8 mouse cellular contexts compared by ENCODE assay signal in genomic region chr11:77930751-77931540, GRCm38 (mm10). TPM values are rescaled to one million over a fixed set of nuclear protein-coding genes. Genes with fewer than 3 reads are reported as not detected.
DNase-seq lines count a peak whose midpoint lies in the region; ATAC-seq and TF ChIP-seq lines count a peak whose summit lies in the region.
"Had no signal": no experiment of that assay in that cellular context is flagged by ENCODE, and none has a peak within 500 bp of the region (broad histone marks: within the 10 kb centered on the region; RNA-seq: fewer than 3 reads in every experiment).

Sez6 (plus strand) TSS chr11:77930800.

- peak; percentile 67 for DNase-seq in c-Kit-positive CD71-negative TER-119-negative erythroid progenitor cells, embryonic 14.5 days (ENCODE audit: low read depth)
- peak; percentile 22 for DNase-seq in liver, adult 2 months (ENCODE audit: extremely low read depth, low read depth, low spot score)
- peak; percentile 85 for DNase-seq in neural tube, embryonic 10.5 days (ENCODE audit: extremely low spot score, low spot score)

- TF ChIP-seq CTCF in liver, adult 2 months (IDR thresholded peaks at IDR 0.05; ENCODE audit: low read depth, low read length) = no peak

- no peaks in the 10 kb centered on the region for H3K79me2 ChIP-seq in liver, adult 2 months (ENCODE audit: control insufficient read depth, insufficient read depth, low read length)

- H3K9me3 ChIP-seq in embryonic facial prominence, embryonic 15.5 days (replicated peaks) = no peaks in the 10 kb centered on the region
- H3K9me3 ChIP-seq in heart, embryonic 11.5 days (replicated peaks; ENCODE audit: control insufficient read depth, low read length) = no peaks in the 10 kb centered on the region
- no peaks in the 10 kb centered on the region for H3K9me3 ChIP-seq in kidney, embryonic 16.5 days (ENCODE audit: low read length)
- H3K9me3 ChIP-seq in stomach, embryonic 14.5 days (ENCODE audit: control insufficient read depth, low read depth, low read length) = no peaks in the 10 kb centered on the region

- H3K4me2 ChIP-seq in embryonic facial prominence, embryonic 15.5 days (replicated peaks) = peak within 1 kb of the TSS; percentile 99
- peak within 1 kb of the TSS; percentile 95 for H3K4me2 ChIP-seq in heart, embryonic 11.5 days
- peak within 1 kb of the TSS; percentile 95 for H3K4me2 ChIP-seq in kidney, embryonic 16.5 days (replicated peaks; ENCODE audit: low read depth, low read length)
- H3K4me2 ChIP-seq in stomach, embryonic 14.5 days (replicated peaks; ENCODE audit: low read depth, low read length) = peak within 1 kb of the TSS; percentile 99

- H3K9ac ChIP-seq in embryonic facial prominence, embryonic 15.5 days = no peak within 1 kb of the TSS
- no peak within 1 kb of the TSS for H3K9ac ChIP-seq in heart, embryonic 11.5 days (ENCODE audit: low read depth, low read length)
- no peak within 1 kb of the TSS for H3K9ac ChIP-seq in kidney, embryonic 16.5 days (replicated peaks; ENCODE audit: low read length)
- H3K9ac ChIP-seq in liver, adult 2 months (ENCODE audit: low read depth, low read length) = no peak within 1 kb of the TSS
- H3K9ac ChIP-seq in stomach, embryonic 14.5 days (replicated peaks; ENCODE audit: low read depth, low read length) = no peak within 1 kb of the TSS

- TF ChIP-seq POLR2A in liver, adult 2 months (IDR thresholded peaks at IDR 0.05; ENCODE audit: extremely low read depth, insufficient read depth, low read length) = no peak

- peak within 1 kb of the TSS; percentile 51 for H3K4me3 ChIP-seq in embryonic facial prominence, embryonic 15.5 days (replicated peaks)
- peak within 1 kb of the TSS; percentile 50 for H3K4me3 ChIP-seq in heart, embryonic 11.5 days (ENCODE audit: low read depth, low read length)
- peak within 1 kb of the TSS; percentile 54 for H3K4me3 ChIP-seq in kidney, embryonic 16.5 days (ENCODE audit: low read length)
- peak within 1 kb of the TSS; percentile 52; the same call in 1 of the 2 replicates for H3K4me3 ChIP-seq in liver, adult 2 months (ENCODE audit: insufficient read depth, low read depth, low read length)
- peak within 1 kb of the TSS; percentile 42 for H3K4me3 ChIP-seq in stomach, embryonic 14.5 days (ENCODE audit: low read depth, low read length)

- no peaks in the 10 kb centered on the region for H3K36me3 ChIP-seq in embryonic facial prominence, embryonic 15.5 days
- no peaks in the 10 kb centered on the region for H3K36me3 ChIP-seq in heart, embryonic 11.5 days (ENCODE audit: control insufficient read depth, insufficient read depth, low read length)
- no peaks in the 10 kb centered on the region for H3K36me3 ChIP-seq in kidney, embryonic 16.5 days (ENCODE audit: insufficient read depth, low read length)
- H3K36me3 ChIP-seq in liver, adult 2 months (ENCODE audit: control insufficient read depth, insufficient read depth, low read length) = no peaks in the 10 kb centered on the region
- H3K36me3 ChIP-seq in stomach, embryonic 14.5 days (ENCODE audit: control insufficient read depth, insufficient read depth, low read length) = no peaks in the 10 kb centered on the region

- H3K4me1 ChIP-seq in embryonic facial prominence, embryonic 15.5 days = peaks cover 18% of the 10 kb centered on the region
- peaks cover 9% of the 10 kb centered on the region for H3K4me1 ChIP-seq in heart, embryonic 11.5 days (ENCODE audit: control insufficient read depth, insufficient read depth, low read length)
- peaks cover 12% of the 10 kb centered on the region for H3K4me1 ChIP-seq in kidney, embryonic 16.5 days (ENCODE audit: insufficient read depth, low read length)
- H3K4me1 ChIP-seq in liver, adult 2 months (ENCODE audit: control insufficient read depth, insufficient read depth, low read length) = 0 out of 2 replicates have a peak, but pooled peaks cover 2% of the 10 kb centered on the region
- peaks cover 7% of the 10 kb centered on the region; the same call in 1 of the 2 replicates for H3K4me1 ChIP-seq in stomach, embryonic 14.5 days (ENCODE audit: control insufficient read depth, insufficient read depth, low read length)

- peaks cover 72% of the 10 kb centered on the region for H3K27me3 ChIP-seq in embryonic facial prominence, embryonic 15.5 days
- peaks cover 69% of the 10 kb centered on the region for H3K27me3 ChIP-seq in heart, embryonic 11.5 days (ENCODE audit: control insufficient read depth, insufficient read depth, low read length)
- H3K27me3 ChIP-seq in kidney, embryonic 16.5 days (ENCODE audit: insufficient read depth, low read length) = peaks cover 84% of the 10 kb centered on the region
- peaks cover 31% of the 10 kb centered on the region for H3K27me3 ChIP-seq in liver, adult 2 months (ENCODE audit: control insufficient read depth, insufficient read depth, low read length)
- H3K27me3 ChIP-seq in stomach, embryonic 14.5 days (ENCODE audit: control insufficient read depth, insufficient read depth, low read length) = peaks cover 46% of the 10 kb centered on the region

- WGBS in embryonic facial prominence, embryonic 15.5 days = under 1% methylated on average over 94 of the region's 94 CpGs
- WGBS in heart, embryonic 11.5 days (ENCODE audit: insufficient replicate concordance) = under 1% methylated on average over 75 of the region's 94 CpGs
- under 1% methylated on average over 49 of the region's 94 CpGs for WGBS in kidney, embryonic 16.5 days
- 1% methylated on average over 85 of the region's 94 CpGs for WGBS in liver, adult 2 months
- WGBS in stomach, embryonic 14.5 days = under 1% methylated on average over 94 of the region's 94 CpGs

- H3K27ac ChIP-seq in embryonic facial prominence, embryonic 15.5 days (replicated peaks) = no peak within 1 kb of the TSS
- H3K27ac ChIP-seq in heart, embryonic 11.5 days (ENCODE audit: low read depth, low read length) = no peak within 1 kb of the TSS
- H3K27ac ChIP-seq in kidney, embryonic 16.5 days (ENCODE audit: low read length) = no peak within 1 kb of the TSS
- no peak within 1 kb of the TSS for H3K27ac ChIP-seq in liver, adult 2 months (replicated peaks; ENCODE audit: insufficient read depth, low read depth, low read length)
- no peak within 1 kb of the TSS for H3K27ac ChIP-seq in stomach, embryonic 14.5 days (ENCODE audit: low read length)
- H3K27ac ChIP-seq: macrophage had no signal

- peak; percentile 45; the same call in 1 of the 2 replicates for ATAC-seq in embryonic facial prominence, embryonic 15.5 days (ENCODE audit: insufficient number of reproducible peaks, low FRiP score, low TSS enrichment, low read depth)
- peak; percentile 61 for ATAC-seq in heart, embryonic 11.5 days (replicated peaks; ENCODE audit: insufficient number of reproducible peaks, low FRiP score, low TSS enrichment)
- ATAC-seq in kidney, embryonic 16.5 days (ENCODE audit: low FRiP score, low TSS enrichment) = peak; percentile 91
- peak; percentile 61; the same call in 1 of the 2 replicates for ATAC-seq in stomach, embryonic 14.5 days (ENCODE audit: insufficient number of reproducible peaks, insufficient read depth, low FRiP score, low read depth)

RNA-seq across cellular contexts. Expression of gene Sez6, which starts in this region (rescaled TPM):
- polyA plus RNA-seq in embryonic facial prominence, embryonic 15.5 days (2015; fragmentation: Nextera tagmentation; extraction: Ambion mirVana) = 0.60 and 1.3 TPM in 2 replicates
- polyA plus RNA-seq in heart, embryonic 11.5 days (2014; fragmentation: Nextera tagmentation; extraction: Ambion mirVana) = 0.09 TPM in 1 of 2 replicates, not detected in the other
- polyA plus RNA-seq in kidney, embryonic 16.5 days (2015; fragmentation: Nextera tagmentation; extraction: Ambion mirVana) = 0.19 and 0.27 TPM in 2 replicates
- total RNA-seq in liver, adult 2 months (2014; rRNA removed) = not detected in 2 replicates
- polyA plus RNA-seq in liver, adult 2 months (2012; rRNA removed) = not detected in 2 replicates
- 2.1 and 3.0 TPM in 2 replicates for polyA plus RNA-seq in stomach, embryonic 14.5 days (2014; fragmentation: Nextera tagmentation; extraction: Ambion mirVana)
- polyA plus RNA-seq: macrophage had no signal

Comparison
In these comparisons a context has a peak if more than half of its experiments do, and no peak if none do; other contexts are left out.
1. Peak in ATAC-seq, H3K4me3 ChIP-seq and H3K4me2 ChIP-seq in heart, embryonic 11.5 days; RNA of the gene not detected or under 1 TPM.
2. Peak in ATAC-seq, H3K4me3 ChIP-seq and H3K4me2 ChIP-seq in kidney, embryonic 16.5 days; RNA of the gene not detected or under 1 TPM.
3. Peak in DNase-seq and H3K4me3 ChIP-seq in liver, adult 2 months; RNA of the gene not detected or under 1 TPM.
4. DNase-seq: peak in every context shown above with its lines; median percentile 85 in neural tube, embryonic 10.5 days; 67 in c-Kit-positive CD71-negative TER-119-negative erythroid progenitor cells, embryonic 14.5 days; 22 in liver, adult 2 months.